Mouse (Mus musculus): ENCODE results near the gene Tnni2.

Tnni2 gene

DNA sequence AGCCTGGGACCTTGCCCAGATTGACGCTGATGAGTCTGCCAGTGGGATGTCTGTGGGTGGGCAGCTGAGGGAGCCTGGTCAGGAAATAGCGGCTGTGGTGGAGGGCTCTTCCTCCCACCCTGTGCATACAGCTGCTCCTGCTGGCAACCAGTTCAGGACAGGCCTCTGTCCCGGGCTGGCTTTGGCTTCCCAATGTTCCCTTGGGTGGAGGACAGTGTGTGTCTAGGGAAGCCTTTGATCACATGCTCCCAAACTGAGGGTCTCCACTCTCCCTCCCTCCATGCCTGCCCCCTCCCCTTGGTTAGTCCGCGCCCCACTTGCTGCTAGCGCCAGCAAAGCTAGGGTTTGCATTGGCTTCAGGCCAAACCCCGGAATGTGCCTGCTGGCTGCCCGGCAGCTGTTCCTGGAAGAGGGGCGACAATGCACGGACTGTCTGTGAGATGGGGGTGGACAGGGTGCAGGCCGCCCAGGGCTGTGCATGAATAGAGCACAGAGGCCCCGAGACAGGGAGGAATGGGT, 11.4 kb upstream of the Tnni2 start:
- DNase-seq (ENCODE audit: low spot score): no peak

GRCm38 (mm10) chr7:142431106-142431505, 10.5 kb upstream of the Tnni2 start:
- DNase-seq (ENCODE audit: low spot score): no peak

DNA sequence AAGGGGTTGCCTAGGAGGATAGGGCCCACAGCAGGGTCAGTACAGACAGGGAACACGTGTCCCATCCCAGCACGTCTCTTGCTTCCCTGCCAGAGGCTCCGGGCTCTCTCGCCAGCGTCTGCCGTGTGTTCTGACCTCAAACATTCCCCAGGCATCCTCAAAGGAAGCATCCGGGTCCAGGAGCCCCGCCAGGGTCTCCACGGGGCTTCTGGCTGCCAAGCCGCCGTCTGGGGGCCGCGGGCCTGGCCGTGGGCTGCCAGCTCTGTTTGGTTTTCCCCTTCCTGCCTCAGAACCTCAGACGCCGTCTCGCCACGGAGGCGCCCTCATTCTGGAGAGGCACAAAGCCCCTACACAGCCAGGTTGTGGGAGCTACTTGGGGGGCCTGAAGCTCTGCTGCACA, 8.0 kb upstream of the Tnni2 start:
- DNase-seq (ENCODE audit: low spot score): no peak

DNA sequence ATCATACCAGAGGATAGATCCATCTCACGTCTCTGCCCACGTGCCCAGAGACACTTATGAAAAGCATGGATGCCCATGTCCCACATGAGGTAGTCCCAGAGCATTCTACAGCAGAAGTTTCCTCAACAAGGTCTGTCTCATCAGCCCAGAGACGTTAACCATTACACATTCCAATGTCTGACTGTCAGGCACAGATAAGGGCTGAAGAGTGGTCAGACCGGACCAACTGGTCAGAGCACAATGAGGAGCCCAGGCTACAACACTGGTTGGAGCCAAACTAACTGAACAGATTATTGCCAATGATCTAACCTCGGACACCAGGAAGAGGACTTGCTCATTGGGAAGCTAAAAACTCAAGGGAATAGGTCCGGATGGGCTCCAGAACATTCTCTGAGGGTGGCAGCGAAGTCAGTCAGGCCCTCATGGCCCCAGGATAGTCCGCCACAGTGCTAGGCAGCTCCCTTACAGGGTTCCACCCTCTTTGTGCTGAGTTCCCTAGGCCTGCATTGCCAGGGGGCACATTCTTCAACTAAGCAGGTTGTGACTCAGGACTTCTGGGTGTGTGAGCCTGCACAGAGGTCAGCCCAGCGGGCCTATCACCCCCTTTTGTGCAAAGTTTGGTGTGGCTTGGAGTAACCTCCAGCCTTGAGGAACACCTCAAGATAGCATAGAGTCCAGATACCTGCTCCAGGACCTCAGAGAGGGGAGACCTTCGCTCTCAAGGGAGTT, 7.3 kb upstream of the Tnni2 start, which contains the start of gene Syt8:
TSS of gene Syt8 (plus strand) at position 714 of the 729 bp plus-strand sequence.
- no peak for DNase-seq (ENCODE audit: low spot score)

- DNase-seq (ENCODE audit: low spot score): peak; percentile 67
Measured at GRCm38 (mm10) chr7:142435524-142435923, 6.1 kb upstream of the Tnni2 start.

DNA sequence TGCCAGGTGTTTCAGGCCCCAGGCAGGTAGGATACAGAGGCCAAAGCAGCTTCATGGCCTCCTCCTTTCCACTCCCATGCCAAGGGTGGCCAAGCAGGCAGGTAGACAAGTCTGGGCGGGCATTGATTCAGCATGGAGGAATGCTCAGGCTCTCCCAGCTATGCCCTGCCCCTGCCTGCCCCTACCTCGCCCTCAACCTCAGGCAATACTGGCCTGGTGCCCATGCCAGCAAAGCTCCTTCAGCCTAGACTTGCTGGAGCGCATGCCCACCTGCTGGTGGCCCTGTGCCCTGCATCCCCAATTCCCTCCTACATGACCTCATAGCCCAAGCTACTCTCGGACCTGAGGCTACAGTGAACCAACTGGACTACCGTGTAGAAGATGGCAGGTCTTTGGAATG, 4.3 kb upstream of the Tnni2 start:
- no peak for DNase-seq (ENCODE audit: low spot score)

GRCm38 (mm10) chr7:142439966-142440365, 1.6 kb upstream of the Tnni2 start:
- no peak for DNase-seq (ENCODE audit: low spot score)

DNA sequence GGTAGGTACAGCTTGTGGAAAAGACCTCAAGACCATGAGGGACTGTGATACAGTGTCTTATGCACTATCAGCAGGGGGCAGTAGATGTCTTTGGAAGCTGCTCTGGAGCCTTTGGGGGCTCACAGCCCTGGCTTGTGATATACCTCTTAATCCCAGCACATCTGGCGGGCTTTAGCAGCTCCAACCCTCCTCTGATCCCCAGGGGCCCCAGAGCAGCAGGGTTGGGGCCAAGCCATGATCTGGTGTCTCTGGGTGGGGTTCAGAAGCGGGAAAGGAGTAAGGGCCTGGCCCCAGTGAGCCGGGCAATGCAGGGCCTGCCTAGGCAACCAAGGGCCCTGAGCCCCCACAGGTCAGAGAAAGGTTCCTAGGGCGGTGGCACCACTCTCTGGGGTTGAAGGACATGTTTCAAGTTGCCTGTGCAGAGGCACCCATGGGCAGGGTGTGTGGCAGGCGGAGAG, 922 bp upstream of the Tnni2 start:
- DNase-seq (ENCODE audit: low spot score): peak; percentile 34

- no peak for DNase-seq (ENCODE audit: low spot score)
Measured at GRCm38 (mm10) chr7:142442081-142442907, 686 bp downstream of the Tnni2 start.

DNA sequence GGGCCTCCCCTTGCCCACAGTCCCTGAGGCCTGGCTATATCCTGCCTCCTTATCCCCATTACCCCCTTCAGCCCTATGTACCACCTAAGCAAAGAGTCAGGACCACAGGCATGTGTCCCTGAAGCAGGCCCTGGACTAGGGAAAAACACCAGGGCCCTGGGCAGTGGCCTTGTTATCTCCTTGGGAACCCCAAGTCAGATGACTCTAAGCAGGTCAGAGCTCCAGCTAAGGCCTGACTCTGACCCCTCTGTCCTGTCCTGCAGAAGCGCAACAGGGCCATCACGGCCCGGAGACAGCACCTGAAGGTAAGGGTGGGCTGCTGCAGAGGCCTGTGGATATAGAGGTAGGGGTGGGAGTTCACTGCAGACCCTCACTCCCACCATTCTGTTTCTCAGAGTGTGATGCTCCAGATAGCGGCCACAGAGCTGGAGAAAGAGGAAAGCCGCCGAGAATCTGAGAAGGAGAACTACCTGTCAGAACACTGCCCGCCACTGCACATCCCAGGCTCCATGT, 1.4 kb downstream of the Tnni2 start:
- DNase-seq (ENCODE audit: low spot score): no peak

DNA sequence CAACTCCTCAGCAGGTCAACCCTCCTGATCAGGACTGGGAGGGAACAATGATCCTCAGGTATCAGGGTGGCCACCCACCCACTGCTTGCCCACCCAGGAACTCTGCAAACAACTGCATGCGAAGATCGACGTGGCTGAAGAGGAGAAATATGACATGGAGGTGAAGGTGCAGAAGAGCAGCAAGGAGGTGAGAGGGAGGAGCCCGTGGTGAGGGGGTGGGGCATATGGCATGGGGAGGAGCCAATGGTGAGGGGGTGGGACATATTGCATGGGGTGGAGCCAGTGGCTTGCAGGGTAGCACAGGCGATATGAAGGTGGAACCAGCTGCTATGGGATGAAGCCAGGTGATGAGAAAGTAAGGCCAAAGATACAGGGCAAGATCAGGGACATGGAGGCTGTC, 1.9 kb downstream of the Tnni2 start:
- no peak for DNase-seq (ENCODE audit: low spot score)

GRCm38 (mm10) chr7:142444171-142444570, 2.6 kb downstream of the Tnni2 start:
- no peak for DNase-seq (ENCODE audit: low spot score)

DNA sequence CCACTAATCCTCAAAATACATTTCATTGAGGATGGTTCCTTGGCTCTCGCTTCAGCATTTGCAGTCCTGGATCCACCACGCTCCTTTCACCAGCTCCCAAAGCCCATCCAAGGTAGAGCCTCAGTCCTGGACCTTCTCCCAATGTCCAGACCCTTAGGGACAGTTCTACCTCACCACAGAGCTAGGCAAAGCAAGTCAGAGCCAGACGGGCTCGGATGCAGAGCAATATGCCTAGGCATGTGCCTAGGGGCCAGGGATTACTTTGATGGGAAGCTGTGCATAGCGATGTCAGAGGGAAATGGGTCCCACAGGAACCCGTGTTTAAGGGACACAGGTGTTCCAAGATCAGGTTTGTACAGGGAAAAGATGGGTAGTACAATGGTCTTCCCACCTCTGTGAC, 3.7 kb downstream of the Tnni2 start:
- no peak for DNase-seq (ENCODE audit: low spot score)

DNA sequence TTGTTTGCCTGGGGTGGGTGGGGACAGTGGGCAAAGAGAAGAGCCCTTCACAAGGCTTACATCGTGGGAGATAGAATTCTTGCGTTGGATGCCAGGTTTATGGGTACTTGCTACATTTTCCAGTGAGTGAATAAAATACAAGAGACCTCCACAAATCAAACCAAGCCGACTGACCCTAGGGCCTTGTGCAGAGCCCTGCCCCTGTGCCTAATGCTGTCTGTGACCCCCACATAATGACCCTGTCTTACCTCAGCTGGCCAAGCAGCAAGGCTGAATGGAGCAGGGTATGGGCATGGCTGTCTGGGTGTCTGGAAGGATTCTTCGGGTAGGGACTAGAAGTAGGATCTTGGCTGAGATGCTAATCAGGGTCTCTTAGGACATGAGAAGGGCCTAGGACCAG, 4.7 kb downstream of the Tnni2 start:
- no peak for DNase-seq (ENCODE audit: low spot score)

- no peak for DNase-seq (ENCODE audit: low spot score)
Measured at GRCm38 (mm10) chr7:142449038-142449617, 7.5 kb downstream of the Tnni2 start.

- no peak for DNase-seq (ENCODE audit: low spot score)
Measured at GRCm38 (mm10) chr7:142454706-142455105, 13.1 kb downstream of the Tnni2 start.

DNA sequence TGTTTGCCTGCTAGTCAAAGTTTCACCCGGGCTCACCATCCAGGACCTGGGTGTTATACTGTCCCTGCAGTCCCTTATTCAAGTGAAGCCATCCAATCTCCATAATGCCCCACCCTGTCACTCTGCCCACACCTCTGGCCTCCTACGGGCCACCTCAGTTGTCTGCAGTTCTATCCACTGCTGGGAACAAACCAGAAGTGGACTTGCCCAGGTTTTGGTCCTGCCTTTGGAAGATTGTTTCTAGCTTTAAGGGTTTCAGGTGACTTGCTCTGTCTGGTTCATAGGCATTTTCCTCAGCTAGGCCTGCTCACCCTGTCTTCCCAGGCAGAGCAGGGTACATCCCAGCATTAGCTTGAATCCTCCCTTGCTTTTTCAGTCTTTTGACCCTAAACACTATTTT, 13.6 kb downstream of the Tnni2 start:
- no peak for DNase-seq (ENCODE audit: low spot score)

DNA sequence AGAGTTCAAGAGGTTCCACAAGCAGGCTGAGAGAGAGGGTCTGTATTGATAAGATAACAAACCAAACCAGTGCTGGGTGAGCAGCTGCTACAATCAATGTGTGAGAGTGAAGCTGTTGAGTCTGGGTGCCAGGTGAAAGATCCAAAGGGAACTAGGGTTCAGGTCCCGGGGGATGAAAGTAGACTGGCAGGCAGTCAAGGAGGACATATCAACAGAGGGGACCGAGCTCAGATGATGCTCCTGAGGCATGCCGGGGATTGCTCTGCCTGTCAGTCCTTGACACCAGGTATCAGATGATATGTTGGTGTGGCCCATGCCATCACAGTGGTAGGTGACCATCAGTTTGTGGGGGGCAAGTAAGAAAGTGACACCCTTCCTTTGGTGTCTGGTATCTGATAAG, 15.2 kb downstream of the Tnni2 start:
- no peak for DNase-seq (ENCODE audit: low spot score)

DNA sequence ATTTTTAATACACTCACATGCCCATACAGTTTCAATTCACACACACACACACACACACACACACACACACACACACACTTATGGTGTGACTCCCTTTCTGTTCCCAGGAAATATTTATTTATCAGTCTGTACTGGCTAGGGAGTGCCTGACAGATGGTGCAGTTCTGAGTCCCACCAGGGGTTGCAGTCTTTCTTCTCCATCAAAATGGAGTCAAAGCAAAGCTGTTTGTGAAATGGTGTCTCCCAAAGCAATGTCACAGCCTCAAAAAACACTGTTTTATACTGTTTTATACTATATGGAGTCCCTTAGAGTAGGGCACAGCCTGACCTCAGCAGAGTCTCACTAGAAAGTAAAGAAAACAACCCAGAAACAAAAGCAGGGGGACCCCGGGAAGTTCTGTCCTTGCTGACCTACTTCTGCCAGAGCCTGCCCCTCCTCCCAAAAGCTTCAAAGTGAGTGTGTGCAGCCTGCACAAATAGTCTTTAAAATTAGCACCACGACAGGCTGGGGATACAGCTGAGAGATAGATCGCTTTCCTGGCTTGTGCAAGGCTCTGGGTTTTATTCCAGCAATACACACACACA, 15.7 kb downstream of the Tnni2 start:
- DNase-seq (ENCODE audit: low spot score): no peak

- DNase-seq (ENCODE audit: low spot score): no peak
Measured at GRCm38 (mm10) chr7:142458026-142458425, 16.4 kb downstream of the Tnni2 start.

DNA sequence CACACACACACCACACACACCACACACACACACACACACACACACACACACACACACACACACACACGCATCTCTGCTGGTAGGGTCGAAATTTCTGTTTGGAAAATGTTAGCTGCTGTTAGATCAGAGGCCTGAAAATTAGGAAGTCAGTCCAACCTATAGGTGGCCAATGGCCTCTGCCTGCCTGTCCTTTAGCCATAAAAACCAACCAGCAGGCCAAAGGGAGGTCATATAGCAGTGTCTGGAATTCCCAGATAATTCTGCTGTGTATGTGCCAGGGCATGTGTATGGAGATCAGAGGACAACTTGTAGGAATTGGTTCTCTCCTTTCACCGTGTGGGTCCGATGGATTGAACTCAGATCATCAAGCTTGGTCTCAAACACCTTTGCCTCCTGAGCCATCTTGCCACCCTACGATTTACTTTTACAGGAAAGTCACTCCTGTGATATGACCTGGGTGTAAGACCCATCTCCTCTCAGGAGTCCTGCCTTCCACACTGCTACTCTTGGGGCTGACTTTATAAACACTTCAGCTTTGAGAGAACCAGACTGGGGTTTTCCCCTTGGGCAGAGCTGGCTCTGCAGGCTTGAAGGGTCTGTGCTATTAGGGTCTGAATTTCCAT, 17.2 kb downstream of the Tnni2 start:
- no peak for DNase-seq (ENCODE audit: low spot score)

GRCm38 (mm10) chr7:142459299-142459691, 17.7 kb downstream of the Tnni2 start:
- no peak for DNase-seq (ENCODE audit: low spot score)
